Mouse (Mus musculus) intestine, postnatal 0 days (tissue): ENCODE results near the gene Pde11a. TPM values are rescaled to one million over a fixed set of nuclear protein-coding genes. Genes with fewer than 3 reads are reported as not detected.

Source experiments
- ATAC-seq: fragments of 200-750 bp; cut with Nextera tagmentation; 2 replicates; pipeline ENCODE4 v1.8.0; 2017; ENCODE audit warnings: mild to moderate bottlenecking, moderate TSS enrichment, moderate library complexity
- H3K27ac ChIP-seq: fragments of 300-500 bp; sonication (generic); 2 replicates; pipeline ENCODE4 v1.5.1; 2014; ENCODE audit warnings: mild to moderate bottlenecking, low read depth, low read length, moderate library complexity
- H3K27me3 ChIP-seq: fragments of 300-500 bp; sonication (generic); replicated peaks from 2 replicates; pipeline ENCODE4 v1.6.1; 2014; ENCODE audit warnings: low read length, mixed read lengths; ENCODE audit not compliant: control insufficient read depth, insufficient read depth
- H3K36me3 ChIP-seq: fragments of 300-500 bp; sonication (generic); 2 replicates; pipeline ENCODE4 v1.6.1; 2014; ENCODE audit warnings: mild to moderate bottlenecking, moderate library complexity; ENCODE audit not compliant: control insufficient read depth, insufficient read depth
- H3K4me1 ChIP-seq: fragments of 300-500 bp; sonication (generic); replicated peaks from 2 replicates; pipeline ENCODE4 v1.6.1; 2014; ENCODE audit warnings: antibody characterized with exemption, low read length, mixed read lengths; ENCODE audit not compliant: control insufficient read depth, insufficient read depth
- H3K4me2 ChIP-seq: fragments of 300-500 bp; sonication (generic); replicated peaks from 2 replicates; pipeline ENCODE4 v1.6.1; 2014; ENCODE audit warnings: low read depth, mild to moderate bottlenecking, moderate library complexity
- H3K4me3 ChIP-seq: fragments of 300-500 bp; sonication (generic); 2 replicates; pipeline ENCODE4 v1.5.1; 2014; ENCODE audit warnings: low read depth, low read length
- H3K9ac ChIP-seq: fragments of 300-500 bp; sonication (generic); 2 replicates; pipeline ENCODE4 v1.6.1; 2014; ENCODE audit warnings: mild to moderate bottlenecking, low read depth, low read length
- H3K9me3 ChIP-seq: fragments of 300-500 bp; sonication (generic); 2 replicates; pipeline ENCODE4 v1.6.1; 2016; ENCODE audit warnings: mixed run types; ENCODE audit not compliant: control insufficient read depth
- CTCF ChIP-seq: sonication (generic); IDR thresholded peaks from 2 replicates; pipeline ENCODE4 v1.5.1; 2016; ENCODE audit warnings: low read depth, mild to moderate bottlenecking, control low read depth, antibody characterized with exemption, moderate library complexity
- WGBS: fragments of 180-500 bp; shearing (Covaris S2); extraction: QIAGEN DNeasy Blood & Tissue Kit; methylation state at CpG from one replicate; pipeline ENCODE4 v1.1.7; 2014; 5-methylcytosine and 5-hydroxymethylcytosine counted together
- polyA plus RNA-seq: library from polyadenylated mRNA; unstranded; fragments of >200 nt; fragmentation: Nextera tagmentation; extraction: Ambion mirVana; gene quantifications from 2 replicates; pipeline ENCODE4 v1.2.1, GENCODE M21; 2015

Pde11a gene
- polyA plus RNA-seq, 1 experiment from 2014 or later = 0.17 TPM

GRCm38 (mm10) chr2:76064078-76064477 is 274.5 kb downstream of the Pde11a start:
- ATAC-seq = no peak
- TF ChIP-seq CTCF = peak; percentile 64

GRCm38 (mm10) chr2:76060207-76060606 is 278.4 kb downstream of the Pde11a start:
- Histone ChIP-seq H3K4me1 (no peaks in the 10 kb centered on the region), H3K27ac (no peak overlapping the region), H3K27me3 (no peaks in the 10 kb centered on the region), H3K9ac (no peak overlapping the region), H3K4me3 (no peak overlapping the region), H3K9me3 (no peaks in the 10 kb centered on the region), H3K36me3 (no peaks in the 10 kb centered on the region), H3K4me2 (no peak overlapping the region)
- ATAC-seq = no peak
- 73% methylated on average over 3 of the region's 3 CpGs for WGBS
- TF ChIP-seq CTCF = no peak

More at GRCm38 (mm10) chr2:76064078-76064477, 274.5 kb downstream of the Pde11a start:
- Histone ChIP-seq H3K9me3 (no peaks in the 10 kb centered on the region), H3K27me3 (no peaks in the 10 kb centered on the region), H3K36me3 (no peaks in the 10 kb centered on the region), H3K4me2 (no peak overlapping the region), H3K27ac (no peak overlapping the region), H3K4me3 (no peak overlapping the region), H3K9ac (no peak overlapping the region), H3K4me1 (0 out of 2 replicates have a peak, but pooled peaks cover 1% of the 10 kb centered on the region)
- WGBS = 86% methylated on average over 5 of the region's 5 CpGs

- Histone ChIP-seq H3K36me3 (no peaks in the 10 kb centered on the region), H3K27me3 (no peaks in the 10 kb centered on the region), H3K4me1 (no peaks in the 10 kb centered on the region), H3K9ac (no peak overlapping the region), H3K4me3 (no peak overlapping the region), H3K27ac (no peak overlapping the region), H3K9me3 (no peaks in the 10 kb centered on the region), H3K4me2 (no peak overlapping the region)
- TF ChIP-seq CTCF = no peak
- no peak for ATAC-seq
- 66% methylated on average over 10 of the region's 10 CpGs for WGBS
Measured at GRCm38 (mm10) chr2:76059595-76059994, 279.0 kb downstream of the Pde11a start.

- no peak overlapping the region for H3K4me3 ChIP-seq
- no peak overlapping the region for H3K4me2 ChIP-seq
- no peak overlapping the region for H3K27ac ChIP-seq
- H3K9ac ChIP-seq = no peak overlapping the region
- no peaks in the 10 kb centered on the region for H3K27me3 ChIP-seq
- no peak for TF ChIP-seq CTCF
- H3K36me3 ChIP-seq = no peaks in the 10 kb centered on the region
- H3K4me1 ChIP-seq = no peaks in the 10 kb centered on the region
- ATAC-seq = no peak
- WGBS = 77% methylated on average over 13 of the region's 13 CpGs
- H3K9me3 ChIP-seq = no peaks in the 10 kb centered on the region
Measured at GRCm38 (mm10) chr2:76058661-76059467, 279.7 kb downstream of the Pde11a start.

- H3K27me3 ChIP-seq = no peaks in the 10 kb centered on the region
- no peaks in the 10 kb centered on the region for H3K4me1 ChIP-seq
- no peaks in the 10 kb centered on the region for H3K9me3 ChIP-seq
- 68% methylated on average over 7 of the region's 7 CpGs for WGBS
- TF ChIP-seq CTCF = no peak
- no peaks in the 10 kb centered on the region for H3K36me3 ChIP-seq
- ATAC-seq = no peak
- no peak overlapping the region for H3K9ac ChIP-seq
- H3K4me2 ChIP-seq = no peak overlapping the region
- H3K27ac ChIP-seq = no peak overlapping the region
- H3K4me3 ChIP-seq = no peak overlapping the region
Measured at GRCm38 (mm10) chr2:76057555-76057954, 281.0 kb downstream of the Pde11a start.

DNA sequence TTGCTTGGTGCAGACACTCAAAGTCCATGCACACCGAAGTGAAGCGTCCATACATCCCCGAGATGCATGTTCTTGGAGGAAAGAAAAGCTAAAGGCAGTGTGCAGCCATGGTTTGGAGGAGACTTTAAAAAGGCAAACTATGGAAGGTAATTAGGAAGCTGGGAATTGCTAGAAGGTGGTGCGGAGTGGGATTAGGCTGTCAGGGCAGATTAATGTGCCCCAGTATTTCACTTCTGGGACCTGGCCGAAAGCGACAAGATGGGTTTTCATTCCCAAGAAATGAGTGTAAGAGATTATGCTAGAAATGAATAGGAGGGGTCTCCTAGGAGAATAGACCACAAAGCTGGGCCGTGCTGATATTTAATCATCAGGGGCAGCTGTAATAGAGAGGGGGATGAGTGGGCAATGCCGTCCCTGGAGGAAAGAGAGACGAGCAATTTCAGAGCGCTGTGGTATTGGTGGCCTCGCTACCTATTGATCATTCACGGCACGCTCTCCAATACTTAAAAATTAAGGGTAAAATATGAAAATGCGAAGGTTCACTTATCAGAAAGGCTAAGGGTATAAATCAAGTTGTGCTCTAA is 284.7 kb downstream of the Pde11a start:
- H3K9me3 ChIP-seq = no peaks in the 10 kb centered on the region
- H3K4me1 ChIP-seq = 0 out of 2 replicates have a peak, but pooled peaks cover 3% of the 10 kb centered on the region
- no peak overlapping the region for H3K4me2 ChIP-seq
- WGBS = 90% methylated on average over 14 of the region's 14 CpGs
- no peak for TF ChIP-seq CTCF
- no peak overlapping the region for H3K4me3 ChIP-seq
- no peaks in the 10 kb centered on the region for H3K27me3 ChIP-seq
- no peak overlapping the region for H3K27ac ChIP-seq
- no peak overlapping the region for H3K9ac ChIP-seq
- ATAC-seq = no peak
- H3K36me3 ChIP-seq = no peaks in the 10 kb centered on the region
